Mouse (Mus musculus) gastrocnemius, postnatal 4 days (tissue): Measurements from ENCODE around the gene Vmn1r88. TPM values are rescaled to one million over a fixed set of nuclear protein-coding genes. Genes with fewer than 3 reads are reported as not detected.
"Not testable (repeated sequence)": the region's sequence is repeated elsewhere in the genome, so short reads cannot be mapped to it uniquely, and the experiment has no call there.

Experiments used
- DNase-seq, 2 experiments: peaks; one replicate each; pipeline ENCODE4 v3.0.0; 2021 to 2022; ENCODE audit warnings: low spot score in 2 of 2, mixed read lengths in 2 of 2
- long read RNA-seq, 2 experiments: library from polyadenylated mRNA; stranded (forward); transcript quantifications; one replicate each; pipeline ENCODE4 v2.0.0; 2021
- total RNA-seq, 2 experiments: library from RNA; stranded (reverse); gene quantifications; 2 replicates each; pipeline ENCODE4 v1.2.3; 2021

The Vmn1r88 gene
- total RNA-seq, result under 1 TPM; 0.05 to 0.08 TPM
- long read RNA-seq, experiment 1, result 0 reads
- long read RNA-seq, experiment 2, result 0 reads

DNA sequence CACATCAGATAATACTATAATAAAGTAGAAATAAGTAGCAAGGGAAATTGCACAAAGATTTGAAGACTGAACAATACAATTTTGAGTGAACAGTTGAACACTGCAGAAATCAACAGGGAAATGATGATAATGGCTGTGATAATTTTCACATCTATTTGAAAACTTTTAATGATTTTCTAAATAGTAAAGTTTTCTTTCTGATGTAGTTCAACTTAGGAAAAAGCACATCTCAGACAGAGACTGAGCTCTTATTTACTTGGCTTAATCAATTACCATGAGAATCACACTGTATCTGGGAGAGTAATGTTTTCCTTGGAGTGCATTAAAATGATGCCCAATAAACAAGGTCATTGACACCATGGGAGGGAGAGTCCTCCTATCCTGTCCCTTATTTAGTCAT is at the start of gene Vmn1r88:
Gene Vmn1r88 (plus strand): TSS at position 301 of the 400 bp plus-strand sequence.
- DNase-seq, result no peak

DNA sequence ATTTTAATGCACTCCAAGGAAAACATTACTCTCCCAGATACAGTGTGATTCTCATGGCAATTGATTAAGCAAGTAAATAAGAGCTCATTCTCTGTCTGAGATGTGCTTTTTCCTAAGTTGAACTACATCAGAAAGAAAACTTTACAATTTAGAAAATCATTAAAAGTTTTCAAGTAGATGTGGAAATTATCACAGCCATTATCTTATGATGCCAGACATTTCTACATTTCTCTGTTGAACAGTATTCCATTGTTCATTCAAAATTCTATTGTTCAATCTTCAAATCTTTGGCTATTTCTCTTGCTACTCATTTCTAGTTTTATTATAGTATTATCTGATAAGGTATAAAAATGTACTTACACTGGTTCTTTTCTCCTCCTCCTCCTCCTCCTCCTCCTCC is 39.6 kb upstream of the Vmn1r88 start, which contains the start of gene Vmn1r86:
Gene Vmn1r86 (minus strand): TSS at position 101 of the 400 bp plus-strand sequence.
- no peak for DNase-seq

DNA sequence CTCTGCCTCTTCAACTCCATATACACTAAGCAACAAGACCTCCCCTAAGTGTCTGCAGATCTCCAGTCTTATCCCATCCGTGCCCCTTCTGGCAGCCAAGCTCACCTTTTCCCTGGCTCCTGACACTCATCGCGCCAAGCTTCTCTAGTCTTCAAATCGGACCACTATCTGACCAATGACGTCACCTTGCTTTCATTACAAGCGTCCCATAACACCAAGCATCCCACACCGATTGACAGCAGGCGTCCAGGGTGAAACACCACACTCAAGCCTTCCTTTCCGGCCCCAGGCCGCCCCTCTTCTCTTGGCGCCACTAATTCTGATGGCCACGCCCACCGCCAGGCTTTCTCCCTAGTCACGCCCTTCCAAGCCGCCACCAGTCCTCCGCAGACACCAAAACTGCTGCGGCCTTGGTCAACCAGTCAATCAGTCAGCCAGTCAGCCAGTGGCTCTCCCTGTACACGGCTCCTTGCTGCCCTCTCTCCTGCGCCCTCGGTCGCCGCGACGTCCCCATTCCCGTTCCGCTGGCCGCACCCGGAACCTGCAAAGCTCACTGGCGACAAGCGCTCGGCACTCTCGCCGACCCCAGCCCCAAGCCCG is 35.7 kb upstream of the Vmn1r88 start:
- DNase-seq, result not testable (repeated sequence)

DNA sequence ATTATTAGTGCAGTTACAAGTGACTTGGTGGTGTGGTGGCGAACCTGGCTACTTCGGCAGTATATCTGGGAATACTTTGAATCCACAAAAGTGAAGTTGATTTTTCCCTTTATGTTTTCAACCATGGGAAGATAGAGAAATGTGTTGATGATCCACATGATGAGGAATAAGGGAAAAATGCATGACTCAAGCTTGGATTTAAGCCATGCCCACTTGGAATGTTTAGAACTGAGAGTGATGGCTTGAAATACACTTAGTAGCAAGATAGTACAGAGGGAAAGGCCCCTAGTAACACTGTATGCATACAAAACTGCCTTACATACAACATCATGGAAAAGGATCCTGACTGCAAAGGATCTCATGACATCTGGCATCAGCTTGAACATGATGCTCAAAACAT is 27.5 kb upstream of the Vmn1r88 start:
- DNase-seq, result no peak

DNA sequence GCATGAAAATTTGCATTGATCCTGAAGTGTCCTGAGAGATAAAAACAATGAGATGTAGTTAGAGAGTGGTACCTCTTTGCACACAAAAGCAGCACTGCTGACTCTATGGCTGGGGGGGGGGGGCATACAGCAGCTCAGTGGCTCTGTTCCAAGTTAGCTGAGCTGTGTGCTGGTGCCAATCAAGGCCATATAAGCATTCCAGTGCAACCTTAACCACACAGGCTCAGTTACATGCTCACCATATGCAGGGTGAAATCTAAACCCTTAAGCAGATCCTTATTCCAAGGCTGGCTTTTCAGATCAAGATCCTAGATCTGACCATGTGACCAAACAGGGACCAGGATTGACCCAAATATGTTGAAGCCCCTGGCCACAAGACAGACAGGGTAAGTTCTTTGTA is 22.0 kb upstream of the Vmn1r88 start:
- no peak for DNase-seq

DNA sequence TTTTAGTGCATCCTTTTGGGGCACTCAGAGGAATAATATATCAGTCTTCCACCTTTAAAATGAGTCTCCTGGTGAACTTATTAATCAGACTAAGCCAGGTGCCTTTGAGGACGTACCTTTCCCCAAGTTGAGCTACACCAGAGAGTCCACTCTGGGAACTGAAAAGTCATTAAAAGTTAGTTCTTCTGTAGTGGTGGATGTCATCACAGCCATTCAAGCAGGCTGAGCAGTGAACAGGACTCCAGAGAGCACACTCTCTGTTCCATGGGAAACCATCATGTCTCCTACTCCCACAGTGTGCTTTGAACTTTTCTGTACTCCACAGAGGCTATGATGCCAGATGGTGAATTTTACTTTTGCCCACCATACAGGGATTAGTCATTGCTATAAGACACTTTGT is 19.3 kb upstream of the Vmn1r88 start, which contains the start of gene Vmn1r87:
Gene Vmn1r87 (minus strand): TSS at position 101 of the 400 bp plus-strand sequence.
- no peak for DNase-seq

DNA sequence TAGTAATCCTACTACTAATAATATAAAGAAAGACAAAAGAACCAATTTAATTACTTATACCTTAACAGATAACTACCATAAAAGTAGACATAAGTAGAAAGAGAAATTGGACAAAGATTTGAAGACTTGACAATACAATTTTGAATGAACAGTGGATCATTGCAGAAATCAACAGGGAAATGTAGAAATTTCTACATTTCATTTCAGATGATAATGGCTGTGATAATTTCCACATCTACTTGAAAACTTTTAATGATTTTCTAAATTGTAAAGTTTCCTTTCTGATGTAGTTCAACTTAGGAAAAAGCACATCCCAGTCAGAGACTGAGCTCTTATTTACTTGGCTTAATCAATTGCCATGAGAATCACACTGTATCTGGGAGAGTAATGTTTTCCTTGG is 53.4 kb downstream of the Vmn1r88 start, which contains the start of gene Vmn1r89:
Gene Vmn1r89 (plus strand): TSS at position 301 of the 400 bp plus-strand sequence.
- no peak for DNase-seq

Other genes with a start within 250 kb of the Vmn1r88 start
- gene Rps5, start 237.3 kb upstream of the Vmn1r88 start, total RNA-seq, result 1,000 to 10,000 TPM; 1,104 to 1,266 TPM
- gene Rnf225, start 232.2 kb upstream of the Vmn1r88 start, total RNA-seq, result under 1 TPM; 0.62 to 0.69 TPM
- gene Zfp324, start 193.7 kb upstream of the Vmn1r88 start, total RNA-seq, result 1 to 10 TPM; 6.0 to 6.6 TPM
- gene Zfp446, start 181.7 kb upstream of the Vmn1r88 start, total RNA-seq, result 1 to 10 TPM; 4.2 TPM
- gene Slc27a5, start 161.4 kb upstream of the Vmn1r88 start, total RNA-seq, result under 1 TPM; 0.10 to 0.20 TPM
- 100 to 1,000 TPM; 232 to 252 TPM for gene Trim28, start 160.5 kb upstream of the Vmn1r88 start, total RNA-seq
- gene Zbtb45, start 149.5 kb upstream of the Vmn1r88 start, total RNA-seq, result 10 to 100 TPM; 10.4 to 13.5 TPM
- 100 to 1,000 TPM; 135 to 143 TPM for gene Chmp2a, start 124.8 kb upstream of the Vmn1r88 start, total RNA-seq
- 100 to 1,000 TPM; 163 to 175 TPM for gene Ube2m, start 121.3 kb upstream of the Vmn1r88 start, total RNA-seq
- 1 to 10 TPM; 1.6 to 1.8 TPM for gene Mzf1, start 104.8 kb upstream of the Vmn1r88 start, total RNA-seq
- not detected for gene Vmn1r85, start 64.4 kb upstream of the Vmn1r88 start, total RNA-seq
- not detected for gene Vmn1r86, start 39.7 kb upstream of the Vmn1r88 start, total RNA-seq
- gene Vmn1r87, start 19.4 kb upstream of the Vmn1r88 start, total RNA-seq, result not detected
- gene Vmn1r89, start 53.5 kb downstream of the Vmn1r88 start, total RNA-seq, result not detected
- gene Lig1, start 117.7 kb downstream of the Vmn1r88 start, total RNA-seq, result 10 to 100 TPM; 32.3 to 34.9 TPM
- 10 to 100 TPM in 1 of 2 experiments, 1 to 10 TPM in 1; 9.4 to 10.0 TPM for gene Zswim9, start 119.2 kb downstream of the Vmn1r88 start, total RNA-seq
- under 1 TPM; 0.27 to 0.31 TPM for gene Pla2g4c, start 165.1 kb downstream of the Vmn1r88 start, total RNA-seq
- gene Cabp5, start 238.6 kb downstream of the Vmn1r88 start, total RNA-seq, result under 1 TPM in 1 of 2 experiments, not detected in 1; 0.20 TPM